ENCODE assay signal across 21 mouse cellular contexts in the genomic region with DNA sequence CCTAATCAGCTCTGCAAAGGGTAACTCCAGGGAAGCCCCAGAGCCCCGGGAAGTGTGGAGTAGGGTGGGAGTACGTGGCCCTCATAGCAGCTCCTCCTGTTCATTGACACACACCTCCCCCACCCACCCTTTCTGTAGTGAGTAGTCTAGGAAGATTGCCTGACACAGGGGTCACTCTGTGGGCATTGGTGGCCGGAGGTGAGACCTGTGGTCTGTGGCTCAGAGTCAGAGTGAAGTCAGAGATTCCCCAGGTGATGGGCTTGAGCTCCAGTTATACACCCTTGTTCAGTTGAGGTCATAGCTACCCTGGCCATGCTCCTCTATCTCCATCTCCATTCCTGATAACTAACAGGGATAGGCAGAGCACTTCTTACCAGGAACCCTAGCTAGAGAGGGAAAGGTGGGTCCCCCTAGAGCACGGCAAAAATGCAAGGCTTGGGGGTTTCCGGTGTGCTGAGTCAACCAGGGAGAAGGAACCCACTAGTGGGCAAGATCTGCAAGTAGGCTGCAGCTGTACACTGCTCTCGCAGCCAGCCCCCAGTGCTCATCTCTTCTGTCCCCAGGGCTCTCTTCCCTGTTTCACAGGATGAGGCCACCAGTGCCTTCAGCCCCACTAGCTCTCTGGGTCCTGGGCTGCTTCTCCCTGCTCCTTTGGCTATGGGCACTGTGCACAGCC. TPM values are rescaled to one million over a fixed set of nuclear protein-coding genes. Genes with fewer than 3 reads are reported as not detected.
DNase-seq lines count a peak whose midpoint lies in the region; ATAC-seq and TF ChIP-seq lines count a peak whose summit lies in the region.
"Had no signal": no experiment of that assay in that cellular context is flagged by ENCODE, and none has a peak within 500 bp of the region (broad histone marks: within the 10 kb centered on the region; RNA-seq: fewer than 3 reads in every experiment).

No protein-coding gene starts in this region.

- peaks cover 16% of the 10 kb centered on the region for H3K4me1 ChIP-seq in thymus, adult 2 months (replicated peaks; ENCODE audit: control insufficient read depth, insufficient read depth, low read length)
- H3K4me1 ChIP-seq in CH12.LX (ENCODE audit: control insufficient read depth in 1 of 2, insufficient read depth in 2 of 2): peaks cover 19 to 40% of the 10 kb centered on the region in 2 experiments
- H3K4me1 ChIP-seq in kidney, embryonic 16.5 days (ENCODE audit: insufficient read depth, low read length): no peaks in the 10 kb centered on the region
- no peaks in the 10 kb centered on the region for H3K4me1 ChIP-seq in forebrain, embryonic 16.5 days (replicated peaks; ENCODE audit: control insufficient read depth, insufficient read depth, low read length)
- H3K4me1 ChIP-seq: embryonic facial prominence, embryonic 13.5 days; forebrain, embryonic 13.5 days; heart, embryonic 10.5 days had no signal

- 0 out of 2 replicates have a peak, but pooled peaks cover 3% of the 10 kb centered on the region for H3K79me2 ChIP-seq in CH12.LX (replicated peaks; ENCODE audit: control insufficient read depth, extremely low read depth, insufficient read depth, poor library complexity, severe bottlenecking)

- H3K27ac ChIP-seq in thymus, adult 2 months (ENCODE audit: control insufficient read depth, insufficient read depth, low read length): no peak overlapping the region
- peak overlapping the region; percentile 59 for H3K27ac ChIP-seq in CH12.LX (ENCODE audit: insufficient read depth, low read depth)
- no peak overlapping the region for H3K27ac ChIP-seq in kidney, embryonic 16.5 days (ENCODE audit: low read length)
- no peak overlapping the region for H3K27ac ChIP-seq in forebrain, embryonic 16.5 days (ENCODE audit: low read length)
- H3K27ac ChIP-seq: embryonic facial prominence, embryonic 13.5 days; forebrain, embryonic 13.5 days; gastrocnemius, adult 2 months; heart, embryonic 10.5 days; heart, embryonic 15.5 days; hindbrain, embryonic 14.5 days had no signal

- in situ Hi-C loops in CH12.LX (cut with MboI; ENCODE audit: low pct_ligation_motif_present, low pct_unique_long_range_greater_than_20kb, low sequenced_read_pairs): no loop called here

- H3K4me3 ChIP-seq in thymus, adult 2 months (ENCODE audit: control insufficient read depth, insufficient read depth, low read length): peak overlapping the region; percentile 50
- peak overlapping the region; percentile 55 to 63 (median 62) for H3K4me3 ChIP-seq in CH12.LX (replicated peaks in 1 of 3; ENCODE audit: low read depth in 2 of 3, low read length in 2 of 3, poor library complexity in 1 of 3)
- H3K4me3 ChIP-seq in kidney, embryonic 16.5 days (ENCODE audit: low read length): no peak overlapping the region
- H3K4me3 ChIP-seq in forebrain, embryonic 16.5 days (replicated peaks; ENCODE audit: low read length): no peak overlapping the region
- H3K4me3 ChIP-seq: embryonic facial prominence, embryonic 13.5 days; forebrain, embryonic 13.5 days; gastrocnemius, adult 2 months; heart, embryonic 10.5 days; heart, embryonic 15.5 days had no signal

- TF ChIP-seq EP300 in CH12.LX (IDR thresholded peaks at IDR 0.05; ENCODE audit: low read length): peak; percentile 86

- ATAC-seq in kidney, embryonic 16.5 days (ENCODE audit: low FRiP score, low TSS enrichment): no peak
- no peak for ATAC-seq in forebrain, embryonic 16.5 days
- ATAC-seq: forebrain, embryonic 13.5 days had no signal

- TF ChIP-seq POLR2A in thymus, adult 2 months (IDR thresholded peaks at IDR 0.05; ENCODE audit: control insufficient read depth, extremely low read depth, insufficient read depth, low read length, poor library complexity): no peak
- no peak for TF ChIP-seq POLR2A in CH12.LX (IDR thresholded peaks at IDR 0.05; ENCODE audit: low read depth, low read length)

- H3K36me3 ChIP-seq in thymus, adult 2 months (ENCODE audit: control insufficient read depth, insufficient read depth, low read length): peaks cover 33% of the 10 kb centered on the region
- peaks cover 61 to 93% of the 10 kb centered on the region in 2 experiments for H3K36me3 ChIP-seq in CH12.LX (replicated peaks in 1 of 2; ENCODE audit: control insufficient read depth in 1 of 2, insufficient read depth in 1 of 2, low read length in 1 of 2)
- peaks cover 53% of the 10 kb centered on the region for H3K36me3 ChIP-seq in kidney, embryonic 16.5 days (ENCODE audit: insufficient read depth, low read length)
- peaks cover 17% of the 10 kb centered on the region for H3K36me3 ChIP-seq in forebrain, embryonic 16.5 days (ENCODE audit: control insufficient read depth, insufficient read depth)

- DNase-seq in thymus, adult 2 months: no peak
- DNase-seq in thymus, postnatal 4 days: no peak
- DNase-seq in CH12.LX (ENCODE audit: extremely low read depth): peak; percentile 65
- DNase-seq in induced T-regulatory cell, adult 2 months (ENCODE audit: low read depth): peak; percentile 85
- no peak for DNase-seq in neural tube, embryonic 10.5 days (ENCODE audit: extremely low spot score, low spot score)
- DNase-seq: adrenal gland, postnatal 14 days; cerebellum, adult 11-12 months; cerebellum, adult 9-10 months; cerebellum, postnatal 36 days; gastrocnemius, adult 2 months; gastrocnemius, postnatal 36 days; heart, adult 18-20 months; heart, postnatal 14 days; kidney, adult 11 months had no signal

- no peaks in the 10 kb centered on the region for H3K27me3 ChIP-seq in thymus, adult 2 months (ENCODE audit: control insufficient read depth, insufficient read depth, low read length)
- no peaks in the 10 kb centered on the region for H3K27me3 ChIP-seq in CH12.LX (replicated peaks)
- no peaks in the 10 kb centered on the region for H3K27me3 ChIP-seq in kidney, embryonic 16.5 days (ENCODE audit: insufficient read depth, low read length)
- H3K27me3 ChIP-seq in forebrain, embryonic 16.5 days (replicated peaks; ENCODE audit: control insufficient read depth, insufficient read depth, low read length): no peaks in the 10 kb centered on the region
- H3K27me3 ChIP-seq: embryonic facial prominence, embryonic 13.5 days; forebrain, embryonic 13.5 days; heart, embryonic 15.5 days had no signal

- dilution Hi-C loops in CH12.LX (cut with MboI; ENCODE audit: extremely low pct_ligation_motif_present, extremely low pct_unique_long_range_greater_than_20kb, low sequenced_read_pairs): no loop called here

- peak overlapping the region; percentile 62 for H3K4me2 ChIP-seq in CH12.LX (ENCODE audit: insufficient read depth, low read depth, poor library complexity, severe bottlenecking)
- no peak overlapping the region for H3K4me2 ChIP-seq in kidney, embryonic 16.5 days (replicated peaks; ENCODE audit: low read depth, low read length)
- no peak overlapping the region for H3K4me2 ChIP-seq in forebrain, embryonic 16.5 days (ENCODE audit: low read length)
- H3K4me2 ChIP-seq: embryonic facial prominence, embryonic 13.5 days; forebrain, embryonic 13.5 days; heart, embryonic 15.5 days; hindbrain, embryonic 14.5 days had no signal

- TF ChIP-seq RAD21 in CH12.LX (IDR thresholded peaks at IDR 0.05; ENCODE audit: low read depth, low read length): peak; percentile 7

- WGBS in thymus, adult 2 months: 89% methylated on average over 6 of the region's 6 CpGs
- WGBS in kidney, embryonic 16.5 days: 89% methylated on average over 6 of the region's 6 CpGs
- WGBS in forebrain, embryonic 16.5 days: 92% methylated on average over 6 of the region's 6 CpGs

- TF ChIP-seq CTCF in thymus, adult 2 months (IDR thresholded peaks at IDR 0.05; ENCODE audit: borderline replicate concordance, control insufficient read depth, extremely low read depth, insufficient read depth, low read length, poor library complexity): no peak
- TF ChIP-seq CTCF in CH12.LX (conservative IDR thresholded peaks at IDR 0.05 in 1 of 2, IDR thresholded peaks at IDR 0.05 in 1 of 2; ENCODE audit: low read depth in 2 of 2, low read length in 2 of 2): peak in 1 of 2 experiments; percentile 30; a peak in 2 of 4 replicates

- H3K9ac ChIP-seq in CH12.LX (ENCODE audit: insufficient read depth, low read depth): peak overlapping the region; percentile 70
- no peak overlapping the region for H3K9ac ChIP-seq in kidney, embryonic 16.5 days (replicated peaks; ENCODE audit: low read length)
- H3K9ac ChIP-seq in forebrain, embryonic 16.5 days (replicated peaks; ENCODE audit: low read depth, low read length): no peak overlapping the region
- H3K9ac ChIP-seq: embryonic facial prominence, embryonic 13.5 days; forebrain, embryonic 13.5 days; heart, embryonic 15.5 days; hindbrain, embryonic 14.5 days had no signal

- H3K9me3 ChIP-seq in CH12.LX (replicated peaks; ENCODE audit: low read length): no peaks in the 10 kb centered on the region
- no peaks in the 10 kb centered on the region for H3K9me3 ChIP-seq in kidney, embryonic 16.5 days (ENCODE audit: low read length)
- no peaks in the 10 kb centered on the region for H3K9me3 ChIP-seq in forebrain, embryonic 16.5 days (ENCODE audit: control insufficient read depth, low read length)
- H3K9me3 ChIP-seq: embryonic facial prominence, embryonic 13.5 days; forebrain, embryonic 13.5 days; heart, embryonic 10.5 days; heart, embryonic 15.5 days had no signal

TF ChIP-seq in CH12.LX, 34 proteins besides CTCF, POLR2A, EP300 and RAD21 (continues in another document):
- no peak for TF ChIP-seq NELFE (IDR thresholded peaks at IDR 0.05; ENCODE audit: low read depth, low read length)
- peak; percentile 83 for TF ChIP-seq JUND (conservative IDR thresholded peaks at IDR 0.05; ENCODE audit: low read depth, low read length)
- no peak for TF ChIP-seq POLR2AphosphoS2 (IDR thresholded peaks at IDR 0.05; ENCODE audit: low read depth, low read length)

RNA-seq across cellular contexts. Expression of a gene that starts 1.9 kb away (rescaled TPM):
- polyA plus RNA-seq in thymus, adult 2 months (2012; rRNA removed): 263 and 268 TPM in 2 replicates
- total RNA-seq in CH12.LX (2012; rRNA removed) (59.7 and 61.8 TPM in 2 replicates), CH12.LX (2014; rRNA removed) (61.5 and 67.0 TPM in 2 replicates)
- polyA plus RNA-seq in CH12.LX (2012; ENCODE audit: insufficient read length, low read depth): 70.7 and 73.9 TPM in 2 replicates
- polyA plus RNA-seq in kidney, embryonic 16.5 days (2015; fragmentation: Nextera tagmentation; extraction: Ambion mirVana): 28.3 and 32.6 TPM in 2 replicates
- 52.1 and 61.1 TPM in 2 replicates for polyA plus RNA-seq in forebrain, embryonic 16.5 days (2015; fragmentation: Nextera tagmentation; extraction: Ambion mirVana)

RNA-seq across cellular contexts. Expression of a gene that starts 16.6 kb away (rescaled TPM):
- 60.9 and 69.6 TPM in 2 replicates for polyA plus RNA-seq in thymus, adult 2 months (2012; rRNA removed)
- total RNA-seq in CH12.LX (2012; rRNA removed) (29.2 and 35.5 TPM in 2 replicates), CH12.LX (2014; rRNA removed) (45.3 and 46.0 TPM in 2 replicates)
- 55.6 and 72.7 TPM in 2 replicates for polyA plus RNA-seq in CH12.LX (2012; ENCODE audit: insufficient read length, low read depth)
- 72.5 and 73.5 TPM in 2 replicates for polyA plus RNA-seq in kidney, embryonic 16.5 days (2015; fragmentation: Nextera tagmentation; extraction: Ambion mirVana)
- 93.7 and 107 TPM in 2 replicates for polyA plus RNA-seq in forebrain, embryonic 16.5 days (2015; fragmentation: Nextera tagmentation; extraction: Ambion mirVana)

RNA-seq across cellular contexts. Expression of a gene that starts 17.0 kb away (rescaled TPM):
- polyA plus RNA-seq in thymus, adult 2 months (2012; rRNA removed): 87.6 and 91.9 TPM in 2 replicates
- total RNA-seq in CH12.LX (2012; rRNA removed): 23.9 and 29.8 TPM in 2 replicates
- 18.4 and 19.3 TPM in 2 replicates for total RNA-seq in CH12.LX (2014; rRNA removed)
- polyA plus RNA-seq in CH12.LX (2012; ENCODE audit: insufficient read length, low read depth): 20.9 and 21.1 TPM in 2 replicates
- polyA plus RNA-seq in kidney, embryonic 16.5 days (2015; fragmentation: Nextera tagmentation; extraction: Ambion mirVana): 48.8 and 50.5 TPM in 2 replicates
- polyA plus RNA-seq in forebrain, embryonic 16.5 days (2015; fragmentation: Nextera tagmentation; extraction: Ambion mirVana): 81.6 and 91.5 TPM in 2 replicates

Comparison
In these comparisons a context has a peak if more than half of its experiments do, and no peak if none do; other contexts are left out.
1. DNase-seq: peak in CH12.LX (single experiment) and induced T-regulatory cell, adult 2 months (single experiment); none in thymus, adult 2 months (single experiment), thymus, postnatal 4 days (single experiment) and neural tube, embryonic 10.5 days (single experiment).
2. H3K4me3 ChIP-seq: peak in thymus, adult 2 months (single experiment) and CH12.LX (3 of 3); none in kidney, embryonic 16.5 days (single experiment) and forebrain, embryonic 16.5 days (single experiment).